Mouse (Mus musculus) ES-E14 (cell line): ENCODE data around the gene Stkld1.

Source experiments
- CHD2 ChIP-seq: IDR thresholded peaks from 2 replicates; pipeline ENCODE4 v1.6.1; 2014; ENCODE audit warnings: mild to moderate bottlenecking, low read depth, low read length, inconsistent platforms
- ZC3H11A ChIP-seq: IDR thresholded peaks from 2 replicates; pipeline ENCODE4 v1.6.1; 2012; ENCODE audit warnings: low read depth, mild to moderate bottlenecking, inconsistent platforms, low read length, borderline replicate concordance
- ZNF384 ChIP-seq: IDR thresholded peaks from 2 replicates; pipeline ENCODE4 v1.6.1; 2012; ENCODE audit warnings: low read depth, low read length, inconsistent platforms

DNA sequence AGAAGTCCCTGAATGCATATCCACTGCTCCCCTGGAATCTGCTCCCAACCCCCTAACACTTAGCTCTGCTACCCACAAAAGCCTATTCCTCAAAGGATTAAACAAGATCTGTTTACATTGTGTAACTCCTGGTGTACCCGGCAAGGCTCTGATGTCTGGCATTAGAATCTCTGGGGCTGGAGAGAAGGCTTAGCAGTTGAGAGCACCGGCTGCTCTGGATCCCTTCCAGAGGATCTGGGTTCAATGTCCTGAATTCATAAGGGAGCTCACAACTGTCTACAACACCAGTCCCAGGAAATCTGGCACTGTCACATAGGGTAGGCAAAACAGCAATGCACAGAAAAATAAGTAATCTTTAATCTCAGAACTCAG, 23.6 kb downstream of the Stkld1 start:
- TF ChIP-seq ZC3H11A (no peak), CHD2 (no peak), ZNF384 (no peak)
